Mouse (Mus musculus): ENCODE measurements at regions not wholly inside any gene's neighbourhood (a gene's known extent, or its start where the extent isn't known, plus 50 kb on each side); places are given as distances from the start of the nearest gene placed in this dataset.

GRCm38 (mm10) chr8:28594191-28594590, 1146.7 kb downstream of the Poteg start:
- H3K27ac ChIP-seq (replicated peaks), result no peak overlapping the region
- WGBS, result 66% methylated on average over 12 of the region's 12 CpGs
- H3K4me3 ChIP-seq (replicated peaks), result no peak overlapping the region
- no peaks in the 10 kb centered on the region for H3K9me3 ChIP-seq (replicated peaks)
- no peak for ATAC-seq (ENCODE audit: insufficient number of reproducible peaks, low FRiP score, low TSS enrichment, low read depth)
- no peaks in the 10 kb centered on the region for H3K36me3 ChIP-seq
- no peaks in the 10 kb centered on the region for H3K27me3 ChIP-seq
- no peak overlapping the region for H3K4me2 ChIP-seq (replicated peaks)
- no peaks in the 10 kb centered on the region for H3K4me1 ChIP-seq
- H3K9ac ChIP-seq, result no peak overlapping the region

- Histone ChIP-seq H3K9ac (no peak overlapping the region), H3K27ac (replicated peaks) (no peak overlapping the region), H3K27me3 (no peaks in the 10 kb centered on the region), H3K36me3 (no peaks in the 10 kb centered on the region), H3K9me3 (replicated peaks) (no peaks in the 10 kb centered on the region), H3K4me3 (replicated peaks) (no peak overlapping the region), H3K4me1 (no peaks in the 10 kb centered on the region), H3K4me2 (replicated peaks) (no peak overlapping the region)
- WGBS, result 43% methylated on average over 8 of the region's 8 CpGs
- ATAC-seq (ENCODE audit: insufficient number of reproducible peaks, low FRiP score, low TSS enrichment, low read depth), result no peak
Measured at GRCm38 (mm10) chr8:28594606-28595005, 1147.1 kb downstream of the Poteg start.

GRCm38 (mm10) chr8:28595880-28596279, 1148.4 kb downstream of the Poteg start:
- ATAC-seq (ENCODE audit: insufficient number of reproducible peaks, low FRiP score, low TSS enrichment, low read depth), result no peak
- Histone ChIP-seq H3K4me2 (replicated peaks) (no peak overlapping the region), H3K9me3 (replicated peaks) (no peaks in the 10 kb centered on the region)

More at GRCm38 (mm10) chr8:28595880-28596279, 1148.4 kb downstream of the Poteg start:
- H3K4me3 ChIP-seq (replicated peaks), result no peak overlapping the region
- no peak overlapping the region for H3K9ac ChIP-seq
- H3K27ac ChIP-seq (replicated peaks), result no peak overlapping the region
- no peaks in the 10 kb centered on the region for H3K27me3 ChIP-seq
- H3K36me3 ChIP-seq, result no peaks in the 10 kb centered on the region
- no peaks in the 10 kb centered on the region for H3K4me1 ChIP-seq
- 93% methylated on average over 5 of the region's 5 CpGs for WGBS
